19 mouse cellular contexts compared by ENCODE assay signal in the genomic region with DNA sequence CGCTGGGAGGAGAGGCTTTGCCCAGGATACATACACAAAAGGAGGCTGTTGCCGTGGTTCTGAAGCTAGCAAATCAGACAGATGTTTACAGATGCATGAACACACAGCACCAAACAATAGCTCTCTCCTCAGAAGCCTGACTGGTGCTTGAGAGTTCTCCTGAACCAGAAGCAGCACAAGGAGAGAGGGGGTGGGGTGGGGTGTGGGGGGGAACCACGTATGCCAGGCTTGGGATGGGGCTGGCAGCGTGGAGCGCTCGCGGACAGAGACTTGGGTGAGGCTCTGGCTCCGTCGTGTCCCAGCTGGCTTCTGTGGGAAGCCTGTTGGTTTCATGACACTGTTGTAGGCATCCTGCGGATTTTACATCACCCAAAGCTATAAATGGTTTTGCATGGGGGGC. TPM values are rescaled to one million over a fixed set of nuclear protein-coding genes. Genes with fewer than 3 reads are reported as not detected.
DNase-seq lines count a peak whose midpoint lies in the region; ATAC-seq lines count a peak whose summit lies in the region.
"Had no signal": no experiment of that assay in that cellular context is flagged by ENCODE, and none has a peak within 500 bp of the region (broad histone marks: within the 10 kb centered on the region; RNA-seq: fewer than 3 reads in every experiment).

No protein-coding gene starts in this region.

- no peaks in the 10 kb centered on the region for H3K27me3 ChIP-seq in midbrain, embryonic 10.5 days (ENCODE audit: low read depth, poor library complexity, severe bottlenecking)
- no peaks in the 10 kb centered on the region for H3K27me3 ChIP-seq in midbrain, embryonic 15.5 days (replicated peaks)
- H3K27me3 ChIP-seq in forebrain, embryonic 14.5 days (replicated peaks; ENCODE audit: control insufficient read depth, insufficient read depth, low read length), result no peaks in the 10 kb centered on the region
- H3K27me3 ChIP-seq in limb, embryonic 13.5 days, result no peaks in the 10 kb centered on the region
- H3K27me3 ChIP-seq: embryonic facial prominence, embryonic 13.5 days; hindbrain, embryonic 15.5 days had no signal

- no peaks in the 10 kb centered on the region for H3K9me3 ChIP-seq in midbrain, embryonic 10.5 days (replicated peaks)
- no peaks in the 10 kb centered on the region for H3K9me3 ChIP-seq in midbrain, embryonic 15.5 days
- no peaks in the 10 kb centered on the region for H3K9me3 ChIP-seq in forebrain, embryonic 14.5 days (replicated peaks; ENCODE audit: control insufficient read depth, low read length)
- no peaks in the 10 kb centered on the region for H3K9me3 ChIP-seq in limb, embryonic 13.5 days
- H3K9me3 ChIP-seq: embryonic facial prominence, embryonic 13.5 days; heart, embryonic 12.5 days; hindbrain, embryonic 15.5 days had no signal

- no peak overlapping the region for H3K9ac ChIP-seq in midbrain, embryonic 15.5 days
- peak overlapping the region; percentile 29; the same call in 1 of the 2 replicates for H3K9ac ChIP-seq in forebrain, embryonic 14.5 days (ENCODE audit: low read length)
- no peak overlapping the region for H3K9ac ChIP-seq in limb, embryonic 13.5 days
- H3K9ac ChIP-seq: embryonic facial prominence, embryonic 13.5 days; heart, embryonic 12.5 days; hindbrain, embryonic 15.5 days; liver, postnatal 0 days had no signal

- H3K27ac ChIP-seq in midbrain, embryonic 10.5 days (replicated peaks), result peak overlapping the region; percentile 50
- no peak overlapping the region for H3K27ac ChIP-seq in midbrain, embryonic 15.5 days
- H3K27ac ChIP-seq in forebrain, embryonic 14.5 days (ENCODE audit: low read depth, low read length), result peak overlapping the region; percentile 52; the same call in 1 of the 2 replicates
- H3K27ac ChIP-seq in limb, embryonic 13.5 days, result no peak overlapping the region; the same call in 1 of the 2 replicates
- H3K27ac ChIP-seq: embryonic facial prominence, embryonic 13.5 days; hindbrain, embryonic 15.5 days; kidney, postnatal 0 days had no signal

- H3K4me2 ChIP-seq in midbrain, embryonic 15.5 days, result no peak overlapping the region
- H3K4me2 ChIP-seq in forebrain, embryonic 14.5 days (ENCODE audit: low read length), result no peak overlapping the region
- peak overlapping the region; percentile 38; the same call in 1 of the 2 replicates for H3K4me2 ChIP-seq in limb, embryonic 13.5 days (replicated peaks)
- H3K4me2 ChIP-seq: embryonic facial prominence, embryonic 13.5 days; heart, embryonic 12.5 days; hindbrain, embryonic 15.5 days had no signal

- H3K4me3 ChIP-seq in midbrain, embryonic 10.5 days, result no peak overlapping the region
- H3K4me3 ChIP-seq in midbrain, embryonic 15.5 days, result no peak overlapping the region
- H3K4me3 ChIP-seq in forebrain, embryonic 14.5 days (ENCODE audit: low read depth, low read length), result no peak overlapping the region
- no peak overlapping the region for H3K4me3 ChIP-seq in limb, embryonic 13.5 days
- H3K4me3 ChIP-seq: embryonic facial prominence, embryonic 13.5 days; heart, embryonic 12.5 days; hindbrain, embryonic 15.5 days had no signal

- no peak for DNase-seq in midbrain, embryonic 10.5 days (ENCODE audit: low spot score)
- peak; percentile 42 for DNase-seq in forebrain, embryonic 14.5 days (ENCODE audit: low spot score)
- DNase-seq in spleen, postnatal 10 days (ENCODE audit: low spot score in 2 of 2), result no peak
- no peak for DNase-seq in cerebellum, postnatal 14 days
- DNase-seq in liver, result no peak
- DNase-seq: adrenal gland, adult 2 months; cerebellum, adult 9-11 months; heart, postnatal 14 days; kidney, adult 18-20 months; layer of hippocampus, postnatal 36 days; liver, postnatal 0 days; lung, postnatal 14 days; midbrain, embryonic 14.5 days had no signal

- peaks cover 6% of the 10 kb centered on the region for H3K4me1 ChIP-seq in midbrain, embryonic 10.5 days
- peaks cover 5% of the 10 kb centered on the region; the same call in 1 of the 2 replicates for H3K4me1 ChIP-seq in midbrain, embryonic 15.5 days
- peaks cover 16% of the 10 kb centered on the region for H3K4me1 ChIP-seq in forebrain, embryonic 14.5 days (ENCODE audit: control insufficient read depth, insufficient read depth, low read length)
- peaks cover 33% of the 10 kb centered on the region for H3K4me1 ChIP-seq in limb, embryonic 13.5 days

- WGBS in midbrain, embryonic 10.5 days, result 58% methylated on average over 10 of the region's 10 CpGs
- 45% methylated on average over 10 of the region's 10 CpGs for WGBS in midbrain, embryonic 15.5 days
- WGBS in forebrain, embryonic 14.5 days, result 29% methylated on average over 10 of the region's 10 CpGs
- 50% methylated on average over 10 of the region's 10 CpGs for WGBS in limb, embryonic 13.5 days

- no peak for ATAC-seq in midbrain, embryonic 15.5 days (replicated peaks)
- ATAC-seq in forebrain, embryonic 14.5 days, result peak; percentile 72
- ATAC-seq in limb, embryonic 13.5 days (ENCODE audit: low FRiP score, low read depth), result 0 out of 2 replicates have a peak, but pooled peaks have one; percentile 6
- ATAC-seq: liver, postnatal 0 days had no signal

- H3K36me3 ChIP-seq in midbrain, embryonic 10.5 days, result no peaks in the 10 kb centered on the region
- no peaks in the 10 kb centered on the region for H3K36me3 ChIP-seq in midbrain, embryonic 15.5 days (replicated peaks)
- H3K36me3 ChIP-seq in forebrain, embryonic 14.5 days (ENCODE audit: control insufficient read depth, insufficient read depth, low read length), result no peaks in the 10 kb centered on the region
- no peaks in the 10 kb centered on the region for H3K36me3 ChIP-seq in limb, embryonic 13.5 days
- H3K36me3 ChIP-seq: embryonic facial prominence, embryonic 13.5 days; heart, embryonic 12.5 days; hindbrain, embryonic 15.5 days had no signal

RNA-seq across cellular contexts. Expression of gene Acbd6, which starts 55.1 kb away (rescaled TPM):
- polyA plus RNA-seq in midbrain, embryonic 10.5 days (2016; fragmentation: Nextera tagmentation; extraction: Ambion mirVana), result 69.1 and 71.5 TPM in 2 replicates
- polyA plus RNA-seq in midbrain, embryonic 15.5 days (2015; fragmentation: Nextera tagmentation; extraction: Ambion mirVana), result 89.3 and 93.8 TPM in 2 replicates
- 91.4 and 92.8 TPM in 2 replicates for polyA plus RNA-seq in forebrain, embryonic 14.5 days (2014; fragmentation: Nextera tagmentation; extraction: Ambion mirVana)
- 74.5 and 80.6 TPM in 2 replicates for polyA plus RNA-seq in limb, embryonic 13.5 days (2015; fragmentation: Nextera tagmentation; extraction: Ambion mirVana)

Comparison
In these comparisons a context has a peak if more than half of its experiments do, and no peak if none do; other contexts are left out.
1. H3K27ac ChIP-seq: peak in midbrain, embryonic 10.5 days (single experiment) and forebrain, embryonic 14.5 days (single experiment); none in midbrain, embryonic 15.5 days (single experiment) and limb, embryonic 13.5 days (single experiment).